Mouse (Mus musculus) monocyte, adult 2 months (primary cell): Measurements from ENCODE around the gene Runx1.

Experiments used
- DNase-seq, 2 experiments: peaks; one replicate each; pipeline ENCODE4 v3.0.0; 2022; ENCODE audit warnings: low spot score in 2 of 2, low read depth in 1 of 2

Runx1 gene

GRCm38 (mm10) chr16:92827663-92828307 is 1.8 kb upstream of the Runx1 start:
- no peak for DNase-seq

DNA sequence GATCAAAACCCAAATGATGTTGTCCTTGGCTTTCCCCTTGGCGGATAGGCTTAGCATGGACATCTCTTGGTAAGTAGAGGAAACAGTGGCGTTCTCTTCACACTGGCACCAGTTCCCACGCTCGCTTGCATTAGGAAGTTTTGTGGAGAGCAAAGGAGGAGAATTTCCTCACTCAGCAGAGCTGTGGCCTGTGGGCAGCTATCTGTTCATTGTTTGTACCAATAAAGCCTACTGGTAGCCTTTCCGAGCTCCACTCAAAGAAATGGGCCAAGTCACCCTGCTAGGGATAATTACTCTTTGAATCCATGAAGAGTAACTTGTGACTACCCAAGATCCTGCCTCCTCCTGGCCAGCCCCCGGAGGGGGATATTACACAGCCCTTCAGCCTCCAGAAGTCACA is 734 bp upstream of the Runx1 start:
- DNase-seq, result no peak

DNA sequence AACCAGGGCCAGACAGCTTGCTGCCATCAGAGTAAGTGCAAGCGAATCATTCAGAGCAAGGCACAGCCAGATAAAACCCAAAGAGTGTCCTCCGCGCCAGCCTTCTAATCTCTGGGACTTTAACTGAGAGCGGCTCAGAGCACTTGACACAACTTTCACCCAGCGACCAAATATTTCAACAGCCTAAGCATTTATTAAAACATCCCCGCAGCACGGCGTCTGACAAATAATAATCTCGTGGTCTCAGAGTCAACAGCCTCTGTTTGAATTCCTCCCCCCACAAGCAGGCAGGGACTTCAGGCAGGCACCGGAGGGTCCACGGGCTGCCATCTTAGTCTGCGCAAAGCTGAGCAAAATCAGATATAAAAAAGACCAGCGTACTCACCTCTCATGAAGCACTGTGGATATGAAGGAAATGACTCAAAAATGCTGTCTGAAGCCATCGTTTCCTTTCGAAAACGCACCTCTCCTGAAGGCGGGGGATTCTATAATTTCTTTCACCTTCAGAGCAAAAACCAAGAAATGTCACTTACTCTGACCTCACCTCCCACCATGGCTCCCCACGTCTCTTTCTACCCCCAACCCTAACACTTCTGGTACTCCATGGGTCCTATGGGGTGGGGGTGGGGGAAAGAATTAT is 625 bp downstream of the Runx1 start:
- no peak for DNase-seq

- DNase-seq, result no peak
Measured at GRCm38 (mm10) chr16:92824723-92825203, 1.2 kb downstream of the Runx1 start.

DNA sequence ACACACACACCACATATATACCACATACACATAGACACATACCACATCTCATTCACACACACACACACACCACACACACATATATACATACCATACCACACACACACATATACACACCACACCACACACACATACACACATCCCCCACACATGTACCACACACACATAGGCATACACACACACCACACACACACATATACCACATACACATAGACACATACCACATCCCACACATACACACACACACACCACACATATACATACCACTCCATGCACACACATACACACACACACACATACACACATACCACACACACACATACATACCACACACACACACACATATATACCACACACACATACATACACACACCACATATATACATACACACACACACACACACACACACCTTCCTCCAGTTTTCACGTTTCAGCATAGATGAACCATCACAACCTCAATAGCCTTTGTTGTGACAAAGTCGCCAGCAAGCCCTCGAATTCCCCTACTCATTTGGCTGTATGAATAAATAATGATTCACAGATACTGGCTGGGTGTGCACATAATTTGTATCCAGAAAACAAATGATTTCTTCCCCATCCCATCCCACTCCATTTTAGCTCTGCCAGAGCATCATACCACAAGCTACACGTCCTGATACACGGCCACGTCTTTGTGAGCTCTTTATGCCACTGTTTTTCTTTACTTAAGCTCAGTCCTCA is 1.8 kb downstream of the Runx1 start:
- no peak for DNase-seq

DNA sequence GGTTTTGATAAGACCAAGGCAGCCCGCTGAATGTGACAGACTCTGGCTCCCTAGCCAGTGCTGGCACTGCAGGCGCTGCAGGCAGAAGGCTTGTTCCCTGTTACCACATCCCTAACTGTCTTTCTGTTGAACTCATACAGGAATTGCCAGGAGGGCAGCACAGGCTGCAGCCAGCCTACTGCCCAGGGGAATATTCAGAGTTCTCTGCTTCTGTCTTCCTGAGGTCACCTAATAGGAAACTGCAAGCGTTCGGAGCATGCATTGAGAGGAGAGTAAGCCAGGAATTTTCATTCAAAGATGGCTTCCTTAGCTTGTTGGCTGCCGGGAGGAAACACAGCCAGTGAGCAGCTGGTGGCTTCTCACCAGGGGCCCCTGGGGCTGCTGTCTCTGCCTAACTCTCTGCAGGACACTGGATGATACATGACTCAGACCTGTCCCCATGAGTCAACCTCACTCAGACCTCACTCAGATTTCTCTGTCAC is 2.5 kb downstream of the Runx1 start:
- no peak for DNase-seq

- DNase-seq, result no peak
Measured at GRCm38 (mm10) chr16:92822676-92823075, 3.3 kb downstream of the Runx1 start.

- no peak for DNase-seq
Measured at GRCm38 (mm10) chr16:92821938-92822629, 3.9 kb downstream of the Runx1 start.

DNA sequence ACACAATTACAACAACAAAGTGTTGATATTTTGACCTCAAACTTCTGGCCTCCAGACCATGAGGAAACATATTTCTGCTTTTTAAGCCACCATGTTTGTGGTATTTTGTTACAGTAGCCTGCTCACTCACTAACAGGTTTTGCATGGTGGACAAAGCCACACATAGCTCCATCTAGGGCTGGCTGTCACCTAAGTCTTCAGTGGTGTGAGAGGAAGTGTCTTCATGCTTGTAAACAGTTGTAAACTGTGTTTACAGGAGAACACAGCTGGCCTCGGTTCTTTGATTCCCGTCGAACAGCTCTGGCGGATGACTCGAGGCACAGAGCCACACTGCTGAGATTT is 4.4 kb downstream of the Runx1 start:
- DNase-seq, result no peak

DNA sequence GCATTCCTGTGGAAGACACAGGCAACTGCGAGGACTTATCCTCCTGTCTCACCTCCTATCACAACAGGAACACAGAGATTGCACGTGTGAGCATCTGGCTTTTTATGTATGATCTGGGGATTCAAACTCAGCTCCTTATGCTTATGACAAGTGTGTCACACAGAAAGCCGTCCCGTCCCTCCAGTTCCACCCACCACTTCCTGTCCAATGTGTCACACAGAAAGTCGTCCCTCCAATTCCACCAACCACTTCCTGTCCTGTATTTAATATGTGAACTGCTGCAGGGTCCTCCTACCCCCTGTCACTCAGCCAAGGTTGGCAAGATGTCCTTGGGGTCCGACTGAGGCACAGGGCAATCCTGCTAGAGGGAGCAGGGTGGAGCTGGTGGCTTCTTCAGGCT is 5.5 kb downstream of the Runx1 start:
- no peak for DNase-seq

DNA sequence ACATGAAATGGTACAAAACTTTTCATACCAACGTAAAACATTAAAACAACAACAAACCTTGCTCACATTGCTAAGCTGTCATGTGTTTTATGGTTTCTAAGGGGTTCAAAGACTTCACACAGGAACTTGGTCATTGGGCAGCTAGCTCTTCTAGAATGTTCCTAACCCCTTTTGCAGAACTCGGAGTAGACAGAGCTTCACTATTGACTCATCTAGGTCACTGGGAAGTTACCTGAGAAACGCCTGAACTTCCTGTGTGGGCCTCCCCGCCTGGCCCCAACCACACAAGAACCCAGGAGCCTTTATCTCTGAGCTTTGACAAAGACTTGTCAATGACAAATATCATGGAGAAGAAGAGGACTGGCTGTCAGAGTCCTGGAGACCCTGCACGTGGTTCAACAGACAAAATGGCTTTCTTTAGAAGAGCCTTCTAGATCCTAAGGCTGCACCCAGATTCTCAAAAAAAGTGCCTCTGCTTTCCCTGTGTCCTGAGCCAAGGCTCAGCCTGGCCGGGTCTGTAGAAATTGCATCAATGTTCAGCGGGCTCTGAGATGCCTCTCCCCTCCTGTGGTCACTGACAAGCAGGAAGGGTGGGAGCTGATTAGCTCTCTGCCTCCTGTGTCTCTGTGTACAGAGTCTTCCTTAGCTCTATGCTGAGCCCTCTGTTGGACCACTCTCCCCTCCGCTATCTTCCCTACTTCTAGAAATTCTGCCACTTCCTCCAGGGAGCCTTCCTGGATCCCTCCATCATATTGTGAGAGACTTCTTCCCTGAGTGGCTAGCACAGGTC is 7.3 kb downstream of the Runx1 start:
- no peak for DNase-seq

- DNase-seq, result no peak
Measured at GRCm38 (mm10) chr16:92816092-92816491, 9.9 kb downstream of the Runx1 start.

GRCm38 (mm10) chr16:92815195-92815527 is 10.8 kb downstream of the Runx1 start:
- DNase-seq, result no peak

- DNase-seq, result no peak
Measured at GRCm38 (mm10) chr16:92814366-92815194, 11.4 kb downstream of the Runx1 start.

GRCm38 (mm10) chr16:92812405-92812804 is 13.5 kb downstream of the Runx1 start:
- DNase-seq, result no peak

GRCm38 (mm10) chr16:92810568-92811240 is 15.2 kb downstream of the Runx1 start:
- no peak for DNase-seq

- DNase-seq, result no peak
Measured at GRCm38 (mm10) chr16:92807772-92808171, 18.2 kb downstream of the Runx1 start.

DNA sequence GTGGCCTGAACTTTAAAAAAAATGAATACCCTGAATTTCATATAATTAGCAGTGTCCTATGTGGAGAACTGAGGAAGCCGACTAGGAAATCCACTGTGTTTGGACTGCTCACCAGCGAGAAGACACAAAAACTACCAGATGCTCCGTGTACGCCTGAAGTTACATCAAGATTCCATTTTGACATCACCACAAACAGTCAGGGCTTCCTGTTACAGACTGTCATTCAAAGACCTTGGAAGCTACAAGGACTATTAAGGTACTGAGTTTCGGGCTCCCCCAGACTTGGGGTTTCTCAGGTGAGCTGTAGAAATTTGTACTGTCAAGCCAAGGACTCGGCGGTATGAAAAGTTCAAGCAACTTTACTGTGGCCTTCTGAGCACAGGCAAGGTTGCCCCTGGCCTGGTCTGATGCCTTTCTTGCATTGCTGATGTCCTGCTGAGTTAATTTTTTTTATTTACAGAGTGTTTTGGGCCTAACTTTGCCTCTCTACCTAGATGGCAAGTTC is 22.8 kb downstream of the Runx1 start:
- no peak for DNase-seq

- DNase-seq, result peak; percentile 51 to 55
Measured at GRCm38 (mm10) chr16:92801567-92801966, 24.4 kb downstream of the Runx1 start.
